Mouse (Mus musculus): ENCODE measurements around the gene Fpr1. TPM values are rescaled to one million over a fixed set of nuclear protein-coding genes. Genes with fewer than 3 reads are reported as not detected.
"Not testable (repeated sequence)": the region's sequence is repeated elsewhere in the genome, so short reads cannot be mapped to it uniquely, and the experiment has no call there.

The Fpr1 gene
- under 1 TPM in 1 of 4 experiments, not detected in 3; 0.17 TPM for total RNA-seq (2022)

DNA sequence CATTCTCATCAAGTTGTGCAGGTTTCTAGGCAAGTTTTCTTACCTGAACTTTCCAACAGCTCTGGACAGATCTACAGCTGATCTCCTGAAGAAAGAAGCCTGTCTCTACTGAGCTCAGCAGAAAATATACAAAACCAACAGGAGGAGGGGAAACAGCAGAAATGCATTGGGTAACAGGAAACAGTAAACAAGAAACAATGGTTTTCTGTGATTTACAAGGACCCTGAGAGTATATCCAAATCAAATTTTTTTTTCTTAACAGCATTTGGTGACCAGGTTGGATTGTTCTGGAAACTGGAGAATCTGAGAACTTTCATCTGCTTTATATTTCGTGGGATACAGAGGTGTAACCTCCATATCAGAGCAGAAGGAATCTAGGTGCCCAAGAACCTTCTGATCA, at the start of gene Fpr1:
Gene Fpr1, minus strand, starts transcription at position 101 of the 400 bp plus-strand sequence.
- DNase-seq, result no peak

DNA sequence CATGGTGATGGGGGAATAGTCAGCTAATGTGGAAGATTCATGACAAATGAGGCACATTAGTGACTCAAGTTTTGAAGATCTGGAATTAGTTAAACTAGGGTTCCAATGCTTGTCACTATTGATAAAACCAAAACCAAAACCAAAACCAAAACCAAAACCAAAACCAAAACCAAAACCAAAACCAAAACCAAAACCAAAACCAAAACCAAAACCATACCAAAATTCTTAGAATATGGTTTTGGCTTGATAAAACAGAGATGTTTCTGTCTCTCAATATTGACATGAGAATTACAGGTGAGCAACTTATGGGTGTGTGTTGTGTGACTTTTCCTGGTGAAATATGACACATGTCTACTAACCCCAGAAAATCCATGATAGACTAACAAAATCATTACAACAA, 34.0 kb upstream of the Fpr1 start:
- no peak for DNase-seq

DNA sequence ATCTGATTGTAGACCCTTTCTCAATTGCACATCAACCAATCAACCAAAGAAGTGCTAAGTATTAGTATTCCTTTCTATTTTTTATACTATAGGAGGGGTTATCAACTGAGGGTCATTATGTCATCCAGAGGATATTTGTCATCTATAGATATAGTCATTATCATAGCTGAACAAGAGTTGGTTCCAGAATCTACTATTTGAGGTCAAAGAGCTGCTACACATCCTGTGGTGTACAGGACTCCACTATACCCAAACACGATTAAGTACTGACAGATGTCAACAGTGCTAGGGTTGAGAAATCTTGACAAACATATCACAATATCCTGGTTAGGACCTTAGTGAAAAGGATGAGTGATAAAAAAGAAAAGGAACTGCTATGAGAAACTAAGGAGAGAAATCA, 33.6 kb upstream of the Fpr1 start:
- no peak for DNase-seq

DNA sequence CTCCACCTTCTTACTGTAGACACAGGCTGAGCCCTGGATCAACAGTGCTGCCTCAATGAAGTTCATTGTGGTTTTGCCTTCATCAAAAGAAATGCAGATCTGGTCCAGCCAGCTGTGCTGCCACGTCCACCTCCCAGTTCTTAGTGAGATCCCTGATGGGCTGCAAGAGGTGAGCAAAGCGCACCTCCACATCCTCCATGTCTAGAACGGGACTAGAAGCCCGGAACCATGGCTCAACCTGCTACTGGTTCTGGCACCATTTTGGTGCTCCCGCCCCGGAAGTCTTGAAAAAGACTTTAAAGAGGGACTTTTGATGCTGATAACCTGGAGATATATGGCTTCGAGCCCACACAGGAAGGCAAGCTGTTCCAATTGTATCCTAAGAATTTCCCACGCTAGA, 28.9 kb upstream of the Fpr1 start:
- DNase-seq, result not testable (repeated sequence)

DNA sequence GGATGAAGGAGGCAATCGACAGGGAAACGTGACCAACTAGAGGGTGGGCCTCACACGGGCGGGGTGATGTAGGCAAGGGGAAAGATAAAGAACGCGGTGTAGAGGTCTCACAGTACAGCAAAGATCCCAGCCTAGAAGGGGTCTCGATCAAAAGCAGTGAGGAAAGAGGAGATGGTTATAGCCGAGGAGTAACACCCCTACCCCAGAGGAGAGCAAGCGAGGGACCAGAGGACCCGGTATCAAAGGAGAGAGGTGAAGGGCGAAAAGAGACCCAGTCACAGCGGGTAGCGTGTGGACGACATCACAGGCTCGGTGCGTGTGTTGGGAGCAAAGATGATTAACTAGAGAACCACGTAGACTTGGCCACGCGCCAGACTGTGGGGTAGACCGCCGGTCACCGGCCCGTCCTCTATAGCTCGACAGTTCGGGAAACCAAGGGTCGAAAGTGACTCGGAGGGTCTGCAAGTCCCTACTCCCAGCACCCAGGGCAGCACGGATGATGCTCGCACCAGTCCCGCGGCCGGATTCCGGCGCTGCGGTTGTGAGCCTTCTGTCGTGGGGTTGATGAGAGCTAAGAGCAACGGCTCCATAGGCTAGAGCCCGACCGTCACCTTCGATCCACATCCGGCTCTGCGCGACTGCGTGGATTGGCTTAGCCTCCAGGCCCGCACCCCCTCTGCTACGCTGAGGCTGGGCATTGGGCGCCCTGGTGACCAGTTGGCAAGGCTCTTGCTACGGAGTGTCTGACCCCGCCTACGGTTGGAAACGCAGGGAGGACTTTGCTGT, 26.1 kb upstream of the Fpr1 start:
- DNase-seq, result peak; percentile 89

DNA sequence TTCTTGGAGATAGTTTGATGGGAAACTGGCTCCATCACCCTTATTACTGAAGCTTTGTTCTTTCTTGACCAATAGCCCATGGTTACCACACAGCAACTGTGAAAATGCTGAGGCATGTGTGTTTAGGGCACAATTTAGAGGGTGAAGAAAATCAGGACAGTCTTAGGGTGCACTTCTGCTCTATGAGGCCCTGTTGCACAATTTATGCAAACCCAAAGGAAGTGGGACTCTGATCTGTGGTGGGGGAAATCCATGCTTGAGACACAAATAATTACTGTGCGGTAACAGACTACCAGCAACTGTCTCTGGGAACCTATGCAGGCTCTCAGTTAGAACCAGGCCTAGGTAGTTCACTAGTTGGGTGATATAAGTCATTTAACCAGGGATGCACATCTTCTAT, 17.0 kb upstream of the Fpr1 start:
- DNase-seq, result no peak

DNA sequence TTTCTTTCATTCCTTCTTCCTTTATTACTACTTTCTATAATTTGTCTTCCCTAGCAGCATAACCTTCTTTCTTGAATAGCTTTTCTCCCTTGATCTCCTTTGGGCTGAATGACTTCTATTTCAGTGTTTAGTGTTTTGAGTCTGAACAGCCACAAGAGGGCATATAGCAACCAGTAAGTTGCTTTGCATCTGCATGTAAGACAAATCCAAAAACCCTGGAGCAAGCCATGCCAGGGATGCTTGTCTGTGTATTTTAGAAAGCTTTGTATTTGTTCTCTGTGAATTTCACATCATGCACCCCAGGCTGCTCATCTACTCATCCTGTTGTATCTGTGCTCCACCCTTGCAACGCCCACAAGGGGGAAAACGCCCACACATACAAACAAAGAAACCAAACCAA, 15.5 kb upstream of the Fpr1 start:
- DNase-seq, result no peak

DNA sequence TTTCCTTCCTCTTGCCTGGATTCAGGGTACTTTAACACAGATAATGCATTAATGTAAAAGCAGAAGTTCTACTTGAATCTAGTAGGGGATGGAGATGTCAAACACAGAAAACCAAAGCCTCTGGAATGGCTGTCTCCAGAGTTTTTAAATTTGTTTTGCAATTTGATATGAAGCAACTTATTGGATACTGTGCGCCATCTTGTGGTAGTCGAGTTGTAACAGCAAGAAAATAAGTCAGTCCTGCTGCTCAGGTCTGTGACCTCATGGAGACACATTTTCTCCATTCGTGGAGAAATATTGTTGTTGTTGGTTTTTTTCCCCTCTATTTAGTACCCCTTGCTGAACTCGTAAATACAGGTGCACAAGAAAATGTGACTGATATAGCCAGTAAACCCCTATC, 12.3 kb upstream of the Fpr1 start:
- DNase-seq, result no peak

DNA sequence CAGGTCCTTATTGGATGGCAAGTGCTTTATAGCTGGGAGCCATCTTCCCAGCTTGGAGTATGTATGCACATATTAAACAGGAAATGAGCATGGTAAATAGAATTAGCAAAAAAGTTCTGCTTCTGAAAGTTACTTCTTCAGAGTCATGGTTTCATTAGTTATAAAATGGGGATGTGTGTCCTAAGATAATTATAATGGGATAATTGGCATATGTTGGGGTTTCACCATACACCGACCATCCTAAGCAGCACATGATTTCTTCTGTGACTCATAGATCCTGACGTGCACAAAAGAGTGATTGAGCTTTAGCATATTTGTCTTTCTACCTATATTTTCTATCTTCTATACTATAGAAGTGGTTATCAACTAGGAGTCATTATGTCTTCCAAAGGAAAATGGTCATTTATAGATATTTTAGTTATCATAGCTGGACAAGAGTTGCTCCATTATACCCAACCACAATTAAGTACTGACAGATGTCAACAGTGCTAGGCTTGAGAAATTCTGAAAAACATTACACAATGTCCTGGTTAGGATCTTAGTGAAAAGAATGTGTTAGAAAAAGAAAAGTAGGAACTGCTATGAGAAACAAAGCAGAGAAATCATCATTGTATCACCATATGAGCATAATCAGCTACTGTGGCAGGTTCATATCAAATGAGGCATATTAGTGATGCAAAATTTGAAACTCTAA, 6.1 kb upstream of the Fpr1 start:
- no peak for DNase-seq

DNA sequence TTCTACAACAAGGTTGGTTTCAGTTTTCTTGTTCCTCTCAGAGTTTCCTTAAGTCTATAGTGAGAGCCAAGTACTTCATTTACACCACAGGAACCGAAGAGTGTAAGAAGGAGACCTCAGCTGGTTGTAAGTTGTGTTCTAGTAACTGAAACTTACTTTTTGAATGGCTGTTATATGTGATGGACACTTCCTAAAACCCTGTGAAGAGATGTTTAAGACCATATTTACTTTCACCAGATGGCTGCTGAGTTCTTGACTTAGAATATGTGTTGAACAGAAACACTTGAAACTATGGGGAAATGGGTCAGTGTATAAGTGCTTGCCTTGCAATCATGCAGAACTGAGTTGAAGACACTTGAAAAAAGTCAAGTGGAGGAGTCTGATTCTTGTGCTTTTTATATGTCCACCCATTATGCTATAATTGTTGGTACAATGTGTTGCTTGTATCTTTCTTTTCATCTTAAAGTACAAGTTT, 4.1 kb upstream of the Fpr1 start, which contains the start of the genes Fpr2 and Fpr3:
Gene Fpr2, plus strand, starts transcription at position 51 of the 475 bp plus-strand sequence.
Gene Fpr3, plus strand, starts transcription at position 79 of the 475 bp plus-strand sequence.
- DNase-seq, result no peak

DNA sequence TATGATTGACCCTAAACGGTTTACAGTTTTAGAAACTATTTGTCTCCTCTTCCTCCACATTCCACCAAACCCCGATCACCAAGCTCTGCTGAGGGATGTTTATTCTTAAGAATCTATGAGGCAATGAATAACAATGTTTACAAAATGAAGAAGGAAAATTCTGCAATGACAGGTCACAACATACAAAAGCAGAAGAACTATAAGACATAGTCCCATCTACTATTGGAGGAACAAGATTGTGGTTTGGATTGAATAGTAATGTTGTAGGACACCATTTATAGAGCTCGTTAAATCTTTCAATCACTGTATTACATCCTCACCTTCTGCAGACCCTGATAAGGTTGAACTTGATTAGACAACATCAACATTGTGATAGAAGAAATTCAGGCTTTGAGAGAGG, 1.1 kb downstream of the Fpr1 start:
- no peak for DNase-seq

DNA sequence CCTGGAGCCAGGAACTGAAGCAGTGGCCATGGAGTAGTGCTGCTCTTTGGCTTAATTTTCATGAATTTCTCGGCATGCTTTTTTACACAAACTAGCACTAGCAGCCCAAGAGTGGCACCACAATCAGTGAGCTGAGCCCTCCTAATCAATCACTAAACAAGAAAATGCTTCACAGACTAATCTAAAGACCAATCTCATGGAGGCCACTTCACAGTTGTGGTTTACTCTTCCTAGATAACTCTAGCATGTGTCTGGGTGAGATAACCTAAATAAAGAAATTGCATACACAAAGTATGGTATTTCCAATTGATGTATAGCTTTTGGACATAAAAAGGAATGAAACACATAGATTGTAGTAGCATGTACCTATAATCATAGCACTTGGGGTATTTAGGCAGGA, 4.4 kb downstream of the Fpr1 start:
- no peak for DNase-seq

DNA sequence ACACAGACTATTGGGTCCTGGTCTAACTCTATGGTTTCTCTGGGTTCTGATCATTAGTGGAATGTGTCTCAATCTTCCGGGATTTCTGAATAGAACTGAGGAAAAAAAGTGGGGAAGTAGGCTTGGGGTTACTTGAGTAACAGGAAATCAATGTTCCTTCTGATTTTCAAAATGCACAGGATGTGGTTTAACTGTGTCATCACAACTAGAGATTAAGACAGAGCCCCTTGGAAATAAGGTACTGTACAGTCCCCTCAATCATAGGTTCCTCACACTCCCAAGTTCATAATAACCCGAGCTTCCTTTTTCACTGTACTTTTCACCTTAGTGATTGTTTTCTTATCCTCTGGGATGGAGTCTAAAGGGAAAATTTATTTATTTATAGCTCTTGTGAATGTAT, 12.0 kb downstream of the Fpr1 start:
- no peak for DNase-seq

DNA sequence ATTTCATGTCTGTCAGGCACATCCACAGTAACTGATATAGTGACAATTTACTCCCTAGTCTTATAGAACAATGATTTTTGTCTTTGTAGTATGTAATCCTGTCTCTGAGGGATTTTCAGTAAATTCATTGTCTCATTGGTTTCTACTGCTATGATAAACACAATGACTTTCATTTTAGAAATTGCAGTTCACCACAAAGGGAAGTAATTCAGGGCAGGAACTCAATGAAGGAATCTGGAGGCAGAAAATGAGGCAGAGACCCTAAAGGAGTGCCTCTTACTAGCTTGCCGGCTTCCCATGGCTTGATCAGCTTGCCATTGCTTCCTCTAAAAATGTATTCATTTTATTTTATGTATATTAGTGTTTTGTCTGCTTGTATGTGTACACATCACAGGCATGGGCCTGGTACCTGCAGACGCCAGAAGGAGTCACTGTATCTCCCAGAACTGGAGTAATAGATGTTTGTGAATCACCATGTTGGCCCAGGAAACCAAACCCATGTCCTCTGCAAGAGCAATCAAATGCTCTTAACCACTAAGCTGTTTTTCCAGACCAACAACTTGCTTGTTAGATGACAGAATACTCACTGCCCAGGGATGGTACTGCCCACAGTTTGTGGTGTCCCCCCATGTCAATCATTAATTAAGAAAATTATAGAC, 12.7 kb downstream of the Fpr1 start:
- no peak for DNase-seq

DNA sequence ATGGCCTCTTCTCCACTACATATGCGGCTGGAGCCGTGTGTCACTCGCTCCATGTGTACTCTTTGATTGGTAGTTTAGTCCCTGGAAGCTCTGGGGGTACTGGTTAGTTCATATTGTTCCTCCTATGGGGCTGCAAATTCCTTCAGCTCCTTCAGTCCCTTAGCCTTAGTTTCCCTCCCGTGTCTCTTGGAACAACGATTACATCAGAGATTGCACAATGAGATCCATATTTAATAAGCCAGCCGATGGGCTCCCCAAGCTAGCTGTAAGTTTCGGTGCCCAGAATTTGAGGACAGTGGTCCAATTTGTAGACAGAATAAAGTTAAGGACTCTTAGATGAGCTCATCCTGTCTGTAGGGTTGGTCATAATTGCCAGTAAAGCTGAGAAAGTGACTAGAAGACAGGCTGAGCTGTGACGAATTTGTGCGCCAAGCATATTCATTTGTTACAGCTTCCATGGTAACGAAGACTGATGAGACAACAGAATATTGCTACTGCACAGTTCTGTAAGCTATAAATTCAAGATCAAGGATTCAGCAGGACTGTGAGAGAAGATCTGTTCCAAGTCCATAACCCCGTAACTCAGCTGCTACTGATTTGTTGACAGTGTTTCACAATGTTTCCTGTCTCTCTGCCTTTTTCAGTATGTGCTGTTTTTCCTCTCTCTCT, 16.8 kb downstream of the Fpr1 start:
- no peak for DNase-seq

DNA sequence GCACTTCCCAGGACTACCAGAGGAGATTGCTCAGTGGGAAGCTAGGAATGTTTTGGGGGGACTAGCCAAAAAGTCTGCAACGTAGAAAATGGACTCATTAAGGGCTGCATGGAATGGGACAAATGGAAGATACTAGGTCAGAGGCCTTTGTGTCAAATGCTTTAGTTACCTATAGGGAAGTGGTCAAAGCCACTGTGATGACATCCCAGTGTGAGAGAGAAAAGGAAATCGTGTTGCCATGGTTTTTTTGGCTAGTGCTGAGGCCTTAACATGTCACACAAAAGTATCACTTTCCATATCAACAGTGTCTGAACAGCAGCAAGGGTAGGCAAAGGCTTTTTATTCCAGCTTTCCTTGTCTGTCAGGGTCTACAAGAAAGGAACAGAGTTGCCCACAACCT, 18.6 kb downstream of the Fpr1 start:
- no peak for DNase-seq

DNA sequence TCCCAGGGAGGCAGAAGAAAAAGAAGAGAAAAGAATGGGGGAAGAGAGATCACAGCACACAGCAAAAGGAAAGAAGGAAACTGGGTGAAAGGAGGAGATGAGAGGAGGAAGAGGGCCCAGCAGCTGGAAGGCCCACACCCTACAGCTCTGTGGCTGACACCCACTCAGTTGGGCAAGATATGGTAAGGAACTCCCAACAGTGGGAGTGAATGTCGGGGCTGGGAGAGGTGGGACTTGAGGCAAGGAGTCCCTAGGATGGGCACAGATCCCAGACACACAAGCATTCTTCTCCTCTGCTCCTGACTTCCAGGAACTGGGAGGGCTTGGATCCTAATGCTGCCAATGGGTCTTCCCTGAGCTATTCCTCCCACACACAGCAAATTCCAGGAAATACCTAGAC, 21.4 kb downstream of the Fpr1 start:
- DNase-seq, result no peak

DNA sequence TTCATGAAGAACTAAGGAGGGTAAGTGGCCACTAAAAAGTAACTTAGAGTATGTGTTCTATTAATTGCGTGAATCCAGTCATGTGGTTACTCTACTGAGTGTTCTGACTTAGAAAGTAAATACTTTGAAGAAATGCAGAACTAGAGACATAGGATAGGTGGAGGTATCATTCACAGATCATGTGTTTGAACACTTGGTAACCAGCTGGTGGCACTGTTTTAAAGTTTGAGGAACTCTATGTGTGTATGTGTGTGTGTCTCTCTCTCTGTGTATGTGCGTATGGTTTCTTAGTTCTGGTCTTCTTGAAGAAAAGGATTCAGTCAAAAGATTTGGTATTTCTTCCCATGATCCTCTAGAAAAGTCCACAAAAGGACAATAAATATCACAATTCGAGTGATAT, 23.6 kb downstream of the Fpr1 start:
- DNase-seq, result no peak

DNA sequence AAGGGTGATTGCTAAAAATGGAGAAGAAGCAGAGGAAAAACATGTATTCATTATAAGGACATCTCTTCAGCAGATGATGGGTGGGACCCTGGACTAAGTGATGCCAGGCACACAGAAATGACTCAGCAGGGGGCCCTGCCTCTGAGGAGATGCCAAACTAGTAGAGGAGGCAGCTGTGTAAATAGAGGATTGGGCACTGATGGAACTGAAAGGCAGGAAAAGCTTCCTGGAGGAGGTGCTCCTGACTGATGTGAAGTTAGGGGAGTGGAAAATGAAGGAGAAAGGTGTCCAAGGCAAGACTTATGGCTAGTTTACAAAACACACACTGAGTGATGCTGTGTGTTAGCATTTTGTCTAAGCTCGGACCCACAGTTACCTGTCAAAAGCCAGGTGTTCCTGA, 26.3 kb downstream of the Fpr1 start:
- no peak for DNase-seq

DNA sequence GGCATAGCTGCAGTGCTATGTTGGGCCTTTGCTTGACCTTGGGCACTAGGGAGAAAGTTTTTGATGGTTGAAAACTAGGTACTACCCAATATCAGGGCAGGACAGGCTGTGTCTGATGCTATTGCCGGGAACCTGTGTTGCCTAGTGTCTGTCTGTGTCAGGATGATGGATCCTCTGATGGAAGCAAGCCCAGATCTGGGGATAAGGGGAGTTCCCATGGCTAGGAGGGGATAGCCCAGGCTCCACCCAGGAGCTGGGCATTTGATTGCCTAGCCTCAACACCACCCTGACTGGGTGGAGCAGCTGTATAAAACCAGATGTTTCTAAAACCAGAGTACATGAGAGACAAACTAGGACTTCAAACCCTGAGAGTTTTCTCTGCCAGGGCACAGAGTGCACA, 27.1 kb downstream of the Fpr1 start:
- no peak for DNase-seq

DNA sequence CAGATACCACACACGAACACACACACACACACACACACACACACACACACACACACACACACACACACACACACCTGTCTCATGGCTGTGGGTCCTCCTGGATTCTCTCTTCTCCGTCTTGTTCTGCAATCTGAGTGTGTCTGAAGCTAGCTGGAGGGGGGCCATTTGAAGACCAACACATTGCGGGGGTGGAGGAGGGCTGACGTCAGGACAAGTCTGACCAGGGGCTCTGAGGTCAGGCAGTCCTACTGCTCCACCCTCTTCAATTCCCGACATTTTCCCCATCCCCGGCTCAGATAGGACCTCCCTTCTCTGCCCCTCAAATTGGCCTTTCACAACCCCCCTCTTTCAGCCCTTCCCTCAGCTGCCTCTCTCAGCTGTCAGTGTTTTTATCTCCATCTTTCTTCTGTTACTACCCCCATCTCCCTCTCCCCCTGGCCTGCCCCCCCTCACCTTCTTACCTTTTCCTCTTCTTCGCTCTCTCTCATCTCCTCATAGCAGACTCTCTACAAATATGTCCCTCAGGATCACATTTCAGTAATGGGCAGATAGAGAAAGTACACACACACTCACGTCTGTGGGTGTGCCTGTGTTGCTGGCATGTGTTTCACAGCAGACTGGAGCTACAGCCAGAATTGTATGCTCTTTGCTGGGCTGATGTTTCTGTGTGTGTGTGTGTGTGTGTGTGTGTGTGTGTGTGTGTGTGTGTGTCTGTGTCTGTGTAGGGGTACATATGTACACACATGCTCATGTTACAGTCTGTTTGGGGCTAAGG, 28.5 kb downstream of the Fpr1 start, which contains the start of gene Has1:
Gene Has1, minus strand, starts transcription at position 142 of the 775 bp plus-strand sequence.
- DNase-seq, result no peak
